Mouse (Mus musculus): Measurements from ENCODE around the gene Eva1c. TPM values are rescaled to one million over a fixed set of nuclear protein-coding genes. Genes with fewer than 3 reads are reported as not detected.

Gene Eva1c
- polyA plus RNA-seq, 1 experiment = 2.2 TPM

DNA sequence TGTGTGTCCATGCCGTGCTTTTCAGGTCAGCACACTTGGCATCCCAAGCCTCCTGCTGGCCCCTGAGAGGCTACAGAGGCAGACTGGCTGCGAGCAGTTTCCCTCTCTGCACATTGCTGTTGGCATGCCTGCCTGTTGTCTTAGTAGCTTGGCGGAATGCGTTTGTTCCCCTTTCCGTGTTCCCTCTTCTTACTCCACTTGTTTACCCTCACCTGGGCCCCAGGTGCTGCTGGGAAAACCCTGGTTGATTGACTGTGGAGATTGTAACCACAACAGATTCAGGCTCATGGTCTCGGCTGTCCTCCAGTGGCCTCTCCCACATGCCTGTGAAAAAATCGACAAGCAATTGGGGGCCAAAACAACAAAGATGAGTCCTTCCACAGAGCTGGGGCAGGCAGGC, 22.2 kb downstream of the Eva1c start:
- TF ChIP-seq CTCF (IDR thresholded peaks at IDR 0.05; ENCODE audit: borderline replicate concordance, extremely low read depth, insufficient read depth, insufficient read length) (no peak), POLR2A (IDR thresholded peaks at IDR 0.05; ENCODE audit: borderline replicate concordance, extremely low read depth, insufficient read depth, insufficient read length, poor library complexity, severe bottlenecking) (no peak)
- DNase-seq (ENCODE audit: low read depth) = no peak

DNA sequence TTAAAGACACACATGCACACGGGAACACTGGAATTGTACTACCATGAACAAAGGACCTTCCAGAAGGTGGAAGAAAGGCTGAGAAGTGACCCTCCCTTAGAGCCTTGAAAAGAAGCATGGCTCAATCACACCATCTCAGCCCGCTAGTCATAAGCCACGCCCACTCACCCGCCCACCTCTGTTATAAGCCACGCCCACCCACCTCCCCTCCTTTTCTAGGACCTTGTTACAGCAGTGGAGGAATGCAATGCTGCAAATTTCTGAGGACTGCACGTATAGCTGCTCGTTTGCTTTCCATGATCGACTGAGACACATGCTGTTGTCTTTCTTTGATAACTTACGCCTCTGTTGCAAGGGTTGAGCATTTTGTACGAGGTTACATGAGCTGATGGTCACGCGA, 22.7 kb downstream of the Eva1c start:
- TF ChIP-seq POLR2A (IDR thresholded peaks at IDR 0.05; ENCODE audit: borderline replicate concordance, extremely low read depth, insufficient read depth, insufficient read length, poor library complexity, severe bottlenecking) (no peak), CTCF (IDR thresholded peaks at IDR 0.05; ENCODE audit: borderline replicate concordance, extremely low read depth, insufficient read depth, insufficient read length) (no peak)
- peak; percentile 42 for DNase-seq (ENCODE audit: low read depth)

DNA sequence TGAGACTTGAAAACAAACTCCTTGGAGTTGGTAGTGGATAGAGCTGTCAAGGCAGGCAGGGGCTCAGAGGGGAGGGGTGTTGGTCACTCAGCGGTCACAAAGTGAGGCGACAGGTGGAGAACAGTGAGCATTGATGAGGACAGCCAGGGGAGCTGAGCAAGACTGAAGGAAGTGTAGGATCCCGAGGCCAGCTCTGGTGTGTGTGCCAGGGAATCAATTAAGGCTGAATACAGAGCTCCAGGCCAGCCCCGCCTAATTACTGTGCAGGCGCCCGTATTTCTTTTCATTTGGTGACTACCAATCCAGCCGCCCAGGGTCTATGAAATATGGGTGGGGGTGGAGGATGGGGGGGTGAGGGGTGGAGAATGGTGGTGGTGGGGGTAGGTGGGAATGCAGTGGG, 24.4 kb downstream of the Eva1c start:
- no peak for TF ChIP-seq POLR2A (IDR thresholded peaks at IDR 0.05; ENCODE audit: borderline replicate concordance, extremely low read depth, insufficient read depth, insufficient read length, poor library complexity, severe bottlenecking)
- TF ChIP-seq CTCF (IDR thresholded peaks at IDR 0.05; ENCODE audit: borderline replicate concordance, extremely low read depth, insufficient read depth, insufficient read length) = no peak
- peak; percentile 80 for DNase-seq (ENCODE audit: low read depth)

DNA sequence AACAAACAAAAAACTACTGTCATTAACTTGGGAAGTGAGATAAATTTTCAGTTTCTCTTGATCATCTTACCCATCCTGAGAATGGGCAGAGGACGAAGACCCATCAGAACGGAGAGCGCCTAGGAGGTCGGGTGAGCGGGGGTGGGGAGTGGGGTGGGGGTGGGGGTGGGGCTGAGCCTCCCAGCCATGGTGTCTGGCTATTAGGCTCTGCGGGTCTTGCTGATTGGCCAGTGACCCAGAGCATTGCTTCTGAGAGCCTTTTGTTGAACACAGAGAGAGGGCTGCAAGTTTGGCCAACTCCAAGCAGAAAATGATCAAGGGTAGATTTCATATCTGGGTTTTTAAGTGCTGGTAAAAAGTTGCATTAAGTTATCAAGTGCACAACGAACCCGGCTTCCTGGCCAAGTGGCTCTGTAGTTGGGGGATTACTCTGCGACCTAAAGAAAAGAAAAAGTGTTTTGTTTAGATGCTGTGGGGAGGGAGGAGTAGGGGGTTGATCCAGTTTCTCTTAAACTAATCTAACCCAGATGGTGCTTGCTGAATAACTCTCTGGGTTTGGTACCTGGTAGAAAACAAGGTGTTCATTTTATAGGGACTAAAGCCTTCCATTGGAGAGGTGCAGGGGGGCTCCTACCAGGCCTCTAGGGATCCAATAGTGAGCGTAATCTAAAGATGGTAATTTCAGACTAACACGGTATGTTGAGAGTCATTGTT, 25.3 kb downstream of the Eva1c start:
- TF ChIP-seq CTCF (IDR thresholded peaks at IDR 0.05; ENCODE audit: borderline replicate concordance, extremely low read depth, insufficient read depth, insufficient read length) = no peak
- no peak for TF ChIP-seq POLR2A (IDR thresholded peaks at IDR 0.05; ENCODE audit: borderline replicate concordance, extremely low read depth, insufficient read depth, insufficient read length, poor library complexity, severe bottlenecking)
- DNase-seq (ENCODE audit: low read depth) = no peak

DNA sequence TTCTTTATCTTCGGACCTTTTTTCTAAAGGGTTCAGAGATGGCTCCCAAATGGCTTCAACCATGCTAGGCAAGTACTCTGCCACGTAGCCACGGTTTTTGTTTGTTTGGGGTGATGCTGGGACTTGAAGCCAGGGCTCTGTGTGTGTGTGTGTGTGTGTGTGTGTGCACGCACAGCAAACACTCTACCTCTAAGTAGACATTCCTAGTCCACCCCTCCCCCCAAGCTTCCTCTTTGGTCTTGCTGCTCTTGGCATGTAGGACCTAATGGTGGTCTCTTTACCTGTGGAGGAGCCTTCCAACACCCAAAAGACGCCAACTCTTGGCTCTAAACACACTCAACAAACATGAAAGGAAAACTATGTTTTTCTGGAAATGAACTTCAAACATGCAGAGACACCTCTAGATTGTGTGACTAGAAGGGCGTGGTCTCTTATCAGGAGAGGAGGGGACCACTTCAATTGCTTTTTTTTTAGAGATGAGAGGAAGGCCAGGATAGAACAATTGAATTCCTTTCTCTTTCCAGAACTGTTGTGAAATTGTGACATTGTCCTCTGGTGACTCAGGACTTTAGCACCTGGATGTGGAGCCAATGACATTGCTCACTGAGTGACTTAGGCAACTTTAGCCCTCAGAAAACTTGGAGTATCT, 30.2 kb downstream of the Eva1c start:
- no peak for DNase-seq (ENCODE audit: low read depth)
- TF ChIP-seq POLR2A (IDR thresholded peaks at IDR 0.05; ENCODE audit: borderline replicate concordance, extremely low read depth, insufficient read depth, insufficient read length, poor library complexity, severe bottlenecking) = no peak
- no peak for TF ChIP-seq CTCF (IDR thresholded peaks at IDR 0.05; ENCODE audit: borderline replicate concordance, extremely low read depth, insufficient read depth, insufficient read length)

DNA sequence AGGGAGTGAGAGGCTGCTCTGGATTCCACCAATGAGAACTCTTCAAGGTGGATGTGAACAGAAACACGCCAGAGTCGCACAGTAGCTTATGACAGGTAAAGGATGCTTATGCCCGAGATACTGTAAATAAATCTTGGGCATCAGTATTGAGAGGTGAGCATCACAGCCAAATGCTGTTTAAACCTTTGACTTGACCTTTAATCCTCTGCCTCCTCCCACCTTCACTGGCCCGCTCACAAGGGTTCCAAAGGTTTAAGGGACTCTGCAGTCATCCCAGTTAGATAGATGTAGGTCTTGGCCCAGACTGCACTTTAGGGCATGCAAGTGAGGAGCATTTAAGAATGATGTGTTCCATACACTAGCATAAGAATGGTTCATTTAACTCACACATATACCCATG, 31.7 kb downstream of the Eva1c start:
- no peak for TF ChIP-seq POLR2A (IDR thresholded peaks at IDR 0.05; ENCODE audit: borderline replicate concordance, extremely low read depth, insufficient read depth, insufficient read length, poor library complexity, severe bottlenecking)
- no peak for TF ChIP-seq CTCF (IDR thresholded peaks at IDR 0.05; ENCODE audit: borderline replicate concordance, extremely low read depth, insufficient read depth, insufficient read length)
- no peak for DNase-seq (ENCODE audit: low read depth)

DNA sequence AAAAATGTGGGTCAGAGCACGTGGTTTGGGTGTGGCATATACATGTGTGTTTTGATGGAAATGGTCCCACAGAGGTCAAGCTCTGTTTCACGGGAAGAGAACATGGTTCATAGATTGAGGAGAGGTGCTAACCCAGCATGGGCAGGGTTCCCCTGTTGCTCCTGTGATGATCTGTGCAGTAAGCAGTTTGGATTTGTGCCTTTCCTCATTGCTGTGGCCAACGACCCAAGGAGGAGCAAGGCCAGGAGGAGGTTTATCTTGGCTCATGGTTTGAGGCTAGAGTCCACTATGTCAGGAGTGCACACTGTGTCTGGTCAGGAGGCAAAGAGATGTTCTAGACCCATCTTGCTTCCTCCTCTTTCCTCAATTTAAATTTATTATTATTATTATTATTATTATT, 36.5 kb downstream of the Eva1c start:
- DNase-seq (ENCODE audit: low read depth) = no peak
- no peak for TF ChIP-seq POLR2A (IDR thresholded peaks at IDR 0.05; ENCODE audit: borderline replicate concordance, extremely low read depth, insufficient read depth, insufficient read length, poor library complexity, severe bottlenecking)
- no peak for TF ChIP-seq CTCF (IDR thresholded peaks at IDR 0.05; ENCODE audit: borderline replicate concordance, extremely low read depth, insufficient read depth, insufficient read length)

DNA sequence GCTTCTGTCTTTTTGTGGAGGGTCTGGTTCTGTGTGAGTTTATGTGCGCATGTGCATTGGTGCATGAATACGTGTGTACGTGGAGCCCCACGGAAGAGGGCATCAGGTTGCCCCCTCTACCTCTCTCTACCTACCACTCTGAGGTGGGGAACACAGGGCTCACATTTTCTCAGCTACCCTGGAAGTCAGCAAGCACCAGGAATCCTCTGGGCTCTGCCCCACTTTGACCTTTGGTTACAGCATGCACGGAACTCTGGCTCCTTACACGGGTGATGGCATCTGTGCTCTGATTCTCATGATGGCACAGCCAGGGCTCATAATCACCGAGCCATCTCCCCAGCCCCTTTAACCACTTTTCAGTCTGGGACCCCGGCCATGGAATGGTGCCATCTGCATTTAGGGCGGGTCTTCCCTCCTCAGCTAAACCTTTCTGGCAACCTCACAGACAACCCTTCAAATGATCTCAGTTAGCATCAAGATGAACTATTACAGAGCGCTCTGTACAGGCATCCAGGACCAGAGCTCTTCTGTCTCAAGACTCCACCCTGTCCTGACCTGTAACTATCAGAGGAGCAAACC, 37.0 kb downstream of the Eva1c start:
- TF ChIP-seq POLR2A (IDR thresholded peaks at IDR 0.05; ENCODE audit: borderline replicate concordance, extremely low read depth, insufficient read depth, insufficient read length, poor library complexity, severe bottlenecking) (no peak), CTCF (IDR thresholded peaks at IDR 0.05; ENCODE audit: borderline replicate concordance, extremely low read depth, insufficient read depth, insufficient read length) (no peak)
- DNase-seq (ENCODE audit: low read depth) = peak; percentile 56

DNA sequence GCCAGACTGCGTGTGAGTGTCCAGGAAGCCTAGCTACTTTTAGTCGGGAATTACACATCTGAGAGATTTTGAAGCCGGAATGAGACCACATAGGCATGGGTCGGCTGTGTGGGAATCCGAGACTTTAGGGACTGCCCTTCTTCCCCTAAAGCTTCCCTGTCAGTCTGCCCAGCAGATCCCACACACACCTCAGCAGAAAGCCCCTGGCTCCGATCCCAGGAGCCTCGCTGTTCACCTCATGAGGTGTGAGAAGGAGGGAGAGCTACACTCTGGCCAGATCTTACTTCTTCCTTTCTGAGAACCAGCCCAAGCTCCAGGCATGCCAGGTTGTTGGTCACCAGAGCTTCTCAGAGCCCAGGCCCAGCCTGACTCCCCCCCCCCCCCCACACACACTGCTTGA, 38.2 kb downstream of the Eva1c start:
- DNase-seq (ENCODE audit: low read depth) = no peak
- TF ChIP-seq POLR2A (IDR thresholded peaks at IDR 0.05; ENCODE audit: borderline replicate concordance, extremely low read depth, insufficient read depth, insufficient read length, poor library complexity, severe bottlenecking) (no peak), CTCF (IDR thresholded peaks at IDR 0.05; ENCODE audit: borderline replicate concordance, extremely low read depth, insufficient read depth, insufficient read length) (no peak)

DNA sequence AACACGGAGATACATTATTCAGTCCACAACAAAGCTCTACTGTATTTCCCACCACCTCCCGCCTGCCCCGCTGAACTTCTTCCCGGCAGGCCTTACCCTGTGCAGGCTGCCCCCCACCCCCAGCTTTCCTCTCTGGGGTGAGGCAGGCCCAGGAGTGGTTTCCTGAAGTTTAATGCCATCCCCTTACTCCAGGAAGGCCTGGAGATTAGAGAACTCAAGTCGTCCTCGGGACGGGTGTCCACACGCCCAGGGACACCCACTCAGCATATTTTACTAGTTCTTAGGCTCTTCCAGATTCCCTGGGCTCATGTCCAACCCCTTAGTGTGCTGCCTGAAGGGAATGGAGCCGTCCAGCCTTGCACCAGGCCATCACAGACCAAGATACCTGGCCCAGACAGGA, 39.1 kb downstream of the Eva1c start:
- TF ChIP-seq CTCF (IDR thresholded peaks at IDR 0.05; ENCODE audit: borderline replicate concordance, extremely low read depth, insufficient read depth, insufficient read length) (no peak), POLR2A (IDR thresholded peaks at IDR 0.05; ENCODE audit: borderline replicate concordance, extremely low read depth, insufficient read depth, insufficient read length, poor library complexity, severe bottlenecking) (no peak)
- peak; percentile 48 for DNase-seq (ENCODE audit: low read depth)

DNA sequence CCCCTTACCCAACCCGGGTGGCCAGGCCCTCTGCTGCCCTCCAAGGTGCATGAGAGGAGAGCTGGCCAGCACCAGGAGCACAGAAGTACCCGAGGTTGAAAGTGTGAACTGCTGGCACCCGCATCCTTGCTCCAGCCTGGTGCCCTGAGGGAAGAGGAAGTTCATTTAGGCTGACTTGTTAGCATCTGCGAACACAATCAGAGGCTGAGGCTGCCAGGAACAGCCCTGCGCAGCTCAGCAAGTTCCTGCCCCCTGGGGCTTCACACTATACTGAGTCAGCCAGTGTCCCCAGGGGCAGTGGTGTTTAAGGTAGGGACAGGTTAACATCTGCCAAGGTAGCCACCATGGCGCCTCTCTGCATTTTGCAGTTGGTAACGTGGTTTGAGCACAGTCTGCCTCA, 41.6 kb downstream of the Eva1c start:
- DNase-seq (ENCODE audit: low read depth) = no peak
- TF ChIP-seq POLR2A (IDR thresholded peaks at IDR 0.05; ENCODE audit: borderline replicate concordance, extremely low read depth, insufficient read depth, insufficient read length, poor library complexity, severe bottlenecking) (no peak), CTCF (IDR thresholded peaks at IDR 0.05; ENCODE audit: borderline replicate concordance, extremely low read depth, insufficient read depth, insufficient read length) (no peak)

DNA sequence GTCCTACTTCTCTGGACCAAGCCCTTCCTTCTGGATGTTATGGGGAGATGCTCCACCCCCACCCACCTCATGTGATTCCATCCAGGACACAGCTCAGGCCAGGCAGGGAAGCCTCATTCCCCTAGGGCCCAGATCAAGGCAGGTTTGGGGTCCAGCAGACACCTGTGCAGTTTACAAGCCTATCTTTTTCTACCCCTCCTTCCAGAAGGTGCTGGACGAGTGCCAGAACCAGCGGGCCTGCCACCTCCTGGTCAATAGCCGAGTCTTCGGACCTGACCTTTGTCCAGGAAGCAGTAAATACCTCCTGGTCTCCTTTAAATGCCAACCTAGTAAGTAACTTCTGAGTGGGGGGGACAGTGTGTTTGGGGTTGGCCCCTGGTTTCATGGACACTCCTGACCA, 42.8 kb downstream of the Eva1c start:
- TF ChIP-seq POLR2A (IDR thresholded peaks at IDR 0.05; ENCODE audit: borderline replicate concordance, extremely low read depth, insufficient read depth, insufficient read length, poor library complexity, severe bottlenecking) (no peak), CTCF (IDR thresholded peaks at IDR 0.05; ENCODE audit: borderline replicate concordance, extremely low read depth, insufficient read depth, insufficient read length) (no peak)
- no peak for DNase-seq (ENCODE audit: low read depth)

All from brain, embryonic 14.5 days (tissue).